Mouse (Mus musculus) left cerebral cortex, adult 2 months (tissue): Measurements from ENCODE around the gene Fryl. TPM values are rescaled to one million over a fixed set of nuclear protein-coding genes. Genes with fewer than 3 reads are reported as not detected.

Experiments used
- DNase-seq, 2 experiments: peaks; one replicate each; pipeline ENCODE4 v3.0.0; 2021 to 2022; ENCODE audit warnings: low spot score in 2 of 2, mixed read lengths in 1 of 2; ENCODE audit errors: extremely low spot score in 1 of 2
- H3K27ac ChIP-seq: fragments of 200-600 bp; 2 replicates; pipeline ENCODE4 v1.8.1; 2022
- H3K4me3 ChIP-seq: fragments of 200-600 bp; 2 replicates; pipeline ENCODE4 v1.8.1; 2022
- CTCF ChIP-seq: fragments of 200-600 bp; IDR thresholded peaks from 2 replicates; pipeline ENCODE4 v1.8.1; 2022; ENCODE audit warnings: antibody characterized with exemption, mild to moderate bottlenecking, moderate library complexity
- intact Hi-C: fragments of 180-260 bp; cut with DNase I; formaldehyde crosslinking; loops from one replicate; pipeline ENCODE4 v1.15.1; 2025
- total RNA-seq, 2 experiments: library from RNA; stranded (reverse); gene quantifications; 2 replicates each; pipeline ENCODE4 v1.2.3; 2021

Fryl gene
- total RNA-seq, 2 experiments from 2014 or later: 62.7 to 81.6 TPM

GRCm38 (mm10) chr5:73188164-73188563 is 68.3 kb downstream of the Fryl start:
- Histone ChIP-seq H3K27ac (no peak overlapping the region), H3K4me3 (no peak overlapping the region)
- no peak for TF ChIP-seq CTCF
- DNase-seq: no peak
- intact Hi-C loops: no loop called here

- no peak overlapping the region for H3K27ac ChIP-seq
- H3K4me3 ChIP-seq: no peak overlapping the region
- intact Hi-C loops: no loop called here
- no peak for TF ChIP-seq CTCF
- no peak for DNase-seq
These were observed 69.5 kb downstream of the Fryl start for GRCm38 (mm10) chr5:73186912-73187311.

GRCm38 (mm10) chr5:73185424-73185823 is 71.0 kb downstream of the Fryl start:
- no peak overlapping the region for H3K4me3 ChIP-seq
- H3K27ac ChIP-seq: no peak overlapping the region
- intact Hi-C loops: no loop called here
- no peak for TF ChIP-seq CTCF
- no peak for DNase-seq

GRCm38 (mm10) chr5:73182701-73183447 is 73.5 kb downstream of the Fryl start:
- no peak for TF ChIP-seq CTCF
- Histone ChIP-seq H3K4me3 (no peak overlapping the region), H3K27ac (no peak overlapping the region)
- DNase-seq: no peak
- intact Hi-C loops: no loop called here

- DNase-seq: no peak
- TF ChIP-seq CTCF: no peak
- intact Hi-C loops: no loop called here
- Histone ChIP-seq H3K4me3 (no peak overlapping the region), H3K27ac (no peak overlapping the region)
These were observed 74.2 kb downstream of the Fryl start for GRCm38 (mm10) chr5:73182191-73182590.

GRCm38 (mm10) chr5:73176294-73176693 is 80.1 kb downstream of the Fryl start:
- TF ChIP-seq CTCF: no peak
- Histone ChIP-seq H3K4me3 (no peak overlapping the region), H3K27ac (no peak overlapping the region)
- intact Hi-C loops: no loop called here
- no peak for DNase-seq

- no peak for TF ChIP-seq CTCF
- DNase-seq: no peak
- intact Hi-C loops: no loop called here
These were observed 80.9 kb downstream of the Fryl start for GRCm38 (mm10) chr5:73175377-73176147.

GRCm38 (mm10) chr5:73171876-73172480 is 84.4 kb downstream of the Fryl start:
- no peak for TF ChIP-seq CTCF
- intact Hi-C loops: no loop called here
- H3K27ac ChIP-seq: no peak overlapping the region
- no peak for DNase-seq
- H3K4me3 ChIP-seq: no peak overlapping the region

More at GRCm38 (mm10) chr5:73175377-73176147, 80.9 kb downstream of the Fryl start:
- Histone ChIP-seq H3K27ac (no peak overlapping the region), H3K4me3 (no peak overlapping the region)

- DNase-seq: no peak
- no peak for TF ChIP-seq CTCF
- intact Hi-C loops: no loop called here
- H3K27ac ChIP-seq: no peak overlapping the region
- H3K4me3 ChIP-seq: no peak overlapping the region
These were observed 85.2 kb downstream of the Fryl start for GRCm38 (mm10) chr5:73171203-73171602.

- intact Hi-C loops: no loop called here
- H3K4me3 ChIP-seq: no peak overlapping the region
- DNase-seq: no peak
- TF ChIP-seq CTCF: no peak
- H3K27ac ChIP-seq: peak overlapping the region; percentile 63
These were observed 87.6 kb downstream of the Fryl start for GRCm38 (mm10) chr5:73168769-73169272.

- DNase-seq: peak; percentile 32 to 35
- no peak for TF ChIP-seq CTCF
- Histone ChIP-seq H3K27ac (peak overlapping the region; percentile 63), H3K4me3 (peak overlapping the region; percentile 12; the same call in 1 of the 2 replicates)
- intact Hi-C loops: no loop called here
These were observed 88.2 kb downstream of the Fryl start for GRCm38 (mm10) chr5:73167976-73168768.
